Mouse (Mus musculus) bone marrow macrophage, adult 2 months (primary cell): ENCODE results near the gene Serpinb6a. TPM values are rescaled to one million over a fixed set of nuclear protein-coding genes. Genes with fewer than 3 reads are reported as not detected.

Experiments
- H3K27ac ChIP-seq: 2 replicates; pipeline ENCODE4 v1.5.1; 2012; ENCODE audit warnings: low read depth, low read length; ENCODE audit not compliant: insufficient read depth
- H3K4me1 ChIP-seq: 2 replicates; pipeline ENCODE4 v1.6.1; 2012; ENCODE audit warnings: low read length; ENCODE audit not compliant: control insufficient read depth, insufficient read depth
- H3K4me3 ChIP-seq: 2 replicates; pipeline ENCODE4 v1.5.1; 2012; ENCODE audit warnings: mild to moderate bottlenecking, low read length, moderate library complexity; ENCODE audit not compliant: insufficient read depth
- CTCF ChIP-seq: IDR thresholded peaks from 2 replicates; pipeline ENCODE4 v1.5.1; 2012; ENCODE audit warnings: low read depth, mild to moderate bottlenecking, low read length, moderate library complexity
- POLR2A ChIP-seq: IDR thresholded peaks from 2 replicates; pipeline ENCODE4 v1.6.1; 2012; ENCODE audit warnings: mild to moderate bottlenecking, low read depth, low read length, borderline replicate concordance
- polyA plus RNA-seq: library from polyadenylated mRNA; stranded (reverse); fragments of >200 nt; gene quantifications from 2 replicates; pipeline ENCODE4 v1.2.4, GENCODE M21; 2012; ENCODE audit not compliant: missing spikeins, insufficient read depth, insufficient read length

Serpinb6a gene
- polyA plus RNA-seq = 737 and 743 TPM in 2 replicates

GRCm38 (mm10) chr13:34002058-34003006 is at the start of gene Serpinb6a, which contains the start of gene Ripk1:
Gene Serpinb6a, minus strand, starts transcription at chr13:34002794.
Gene Ripk1, plus strand, starts transcription at chr13:34002363.
- Histone ChIP-seq H3K4me1 (peaks cover 20% of the 10 kb centered on the region), H3K27ac (peak within 1 kb of the TSS; percentile 84), H3K4me3 (peak within 1 kb of the TSS; percentile 95)
- TF ChIP-seq POLR2A (no peak), CTCF (peak; percentile 30; the same call in 1 of the 2 replicates)

DNA sequence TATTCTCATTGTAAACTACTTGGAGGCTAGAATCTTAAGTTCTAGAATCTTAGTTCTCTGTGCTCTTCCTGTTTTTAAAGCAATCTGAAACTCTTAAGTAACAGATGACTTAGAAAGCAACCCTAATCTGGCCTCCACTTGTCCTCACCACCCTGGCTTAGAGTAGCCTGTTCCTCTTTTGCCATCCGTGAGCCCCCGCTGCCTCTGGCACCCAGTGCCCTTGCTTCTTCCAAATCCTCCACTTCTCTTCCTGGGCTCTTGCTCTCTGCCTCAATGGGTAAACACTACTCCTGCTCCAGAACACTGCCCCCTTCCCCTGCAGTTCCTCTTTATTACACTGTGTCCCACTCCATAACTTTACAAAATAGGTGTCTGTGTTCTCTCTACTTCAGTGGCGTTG is 49.1 kb upstream of the Serpinb6a start:
- Histone ChIP-seq H3K4me3 (no peak overlapping the region), H3K4me1 (peaks cover 27% of the 10 kb centered on the region), H3K27ac (peak overlapping the region; percentile 92)
- no peak for TF ChIP-seq CTCF
- no peak for TF ChIP-seq POLR2A

DNA sequence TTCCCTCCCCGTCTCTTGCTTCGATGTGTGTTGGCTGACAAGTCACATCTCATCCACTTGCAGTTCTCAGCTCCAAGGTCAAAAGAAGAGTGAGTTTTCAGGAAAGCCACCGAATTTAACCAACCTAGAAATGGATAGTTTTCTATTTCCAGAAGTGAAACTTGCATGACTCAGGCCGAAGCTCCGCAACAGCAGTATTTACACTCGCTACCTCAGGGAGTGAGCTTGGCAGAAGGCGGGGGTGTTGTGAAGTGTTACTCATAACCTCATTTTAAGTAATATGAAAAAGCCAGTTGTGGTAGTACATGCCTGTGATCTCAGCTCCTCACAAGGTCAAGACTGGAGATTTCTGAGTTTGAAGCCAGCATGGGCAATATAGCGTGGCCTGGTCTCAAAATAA is 47.9 kb upstream of the Serpinb6a start:
- no peak for TF ChIP-seq POLR2A
- no peak for TF ChIP-seq CTCF
- peak overlapping the region; percentile 92 for H3K27ac ChIP-seq
- H3K4me1 ChIP-seq = peaks cover 29% of the 10 kb centered on the region
- peak overlapping the region; percentile 34 for H3K4me3 ChIP-seq

DNA sequence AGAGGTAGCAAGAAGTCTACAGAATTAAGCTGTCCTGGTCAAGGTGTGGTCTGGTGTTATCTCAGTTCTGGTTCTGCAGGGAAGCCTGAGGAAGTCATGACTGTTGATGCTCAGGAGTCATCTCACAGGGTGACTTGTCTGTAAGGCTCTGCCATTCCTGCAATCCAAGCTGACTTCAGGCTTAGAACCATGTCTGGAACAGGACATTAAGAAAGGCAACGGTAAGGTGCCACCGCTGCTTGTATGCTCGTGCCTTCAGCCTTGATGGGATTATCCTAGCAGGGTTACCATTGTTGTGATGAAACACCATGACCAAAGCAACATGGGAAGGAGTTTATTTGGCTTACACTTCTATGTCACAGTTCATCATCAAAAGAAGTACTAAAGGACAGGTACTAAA is 44.9 kb upstream of the Serpinb6a start:
- H3K27ac ChIP-seq = no peak overlapping the region
- no peak for TF ChIP-seq CTCF
- TF ChIP-seq POLR2A = no peak
- H3K4me1 ChIP-seq = peaks cover 35% of the 10 kb centered on the region
- H3K4me3 ChIP-seq = no peak overlapping the region

- Histone ChIP-seq H3K4me3 (no peak overlapping the region), H3K27ac (no peak overlapping the region), H3K4me1 (peaks cover 29% of the 10 kb centered on the region)
- TF ChIP-seq CTCF (peak; percentile 95), POLR2A (no peak)
Measured at GRCm38 (mm10) chr13:34046421-34047012, 43.9 kb upstream of the Serpinb6a start.

DNA sequence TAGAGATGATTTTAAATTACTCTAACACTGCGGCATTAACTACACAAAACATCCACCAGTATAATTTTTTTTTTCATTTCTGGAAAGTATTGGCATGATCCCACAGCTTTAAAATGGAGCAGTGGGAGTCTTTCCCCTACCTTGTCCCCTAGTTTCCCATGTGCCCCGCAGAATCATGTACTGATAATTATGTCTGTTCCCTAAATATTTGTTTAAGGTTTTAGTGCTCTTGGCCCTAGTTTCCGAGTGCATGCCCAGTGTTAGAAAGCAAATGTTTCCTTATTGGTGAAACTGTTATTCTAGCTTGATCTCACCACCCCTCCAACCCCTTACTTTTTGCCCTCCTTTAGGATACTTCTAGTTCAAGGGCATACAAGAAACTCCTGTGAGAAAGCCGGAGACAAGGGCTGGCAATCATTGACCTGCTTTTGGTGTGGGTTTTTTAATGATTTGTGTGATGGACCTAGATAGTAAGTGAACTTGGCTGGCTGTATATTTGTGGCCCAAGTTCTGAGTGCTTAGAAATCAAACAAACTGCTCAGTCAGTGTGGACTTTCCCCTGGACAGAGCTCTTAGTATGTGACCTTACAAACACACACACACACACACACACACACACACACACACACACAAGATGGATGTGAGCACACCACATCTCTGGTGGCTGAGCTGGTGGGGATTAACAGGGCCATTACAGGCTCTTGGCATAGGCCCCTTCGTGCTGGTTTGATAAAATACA is 43.1 kb upstream of the Serpinb6a start:
- peaks cover 21% of the 10 kb centered on the region for H3K4me1 ChIP-seq
- TF ChIP-seq CTCF (no peak), POLR2A (no peak)
- no peak overlapping the region for H3K4me3 ChIP-seq
- no peak overlapping the region for H3K27ac ChIP-seq

DNA sequence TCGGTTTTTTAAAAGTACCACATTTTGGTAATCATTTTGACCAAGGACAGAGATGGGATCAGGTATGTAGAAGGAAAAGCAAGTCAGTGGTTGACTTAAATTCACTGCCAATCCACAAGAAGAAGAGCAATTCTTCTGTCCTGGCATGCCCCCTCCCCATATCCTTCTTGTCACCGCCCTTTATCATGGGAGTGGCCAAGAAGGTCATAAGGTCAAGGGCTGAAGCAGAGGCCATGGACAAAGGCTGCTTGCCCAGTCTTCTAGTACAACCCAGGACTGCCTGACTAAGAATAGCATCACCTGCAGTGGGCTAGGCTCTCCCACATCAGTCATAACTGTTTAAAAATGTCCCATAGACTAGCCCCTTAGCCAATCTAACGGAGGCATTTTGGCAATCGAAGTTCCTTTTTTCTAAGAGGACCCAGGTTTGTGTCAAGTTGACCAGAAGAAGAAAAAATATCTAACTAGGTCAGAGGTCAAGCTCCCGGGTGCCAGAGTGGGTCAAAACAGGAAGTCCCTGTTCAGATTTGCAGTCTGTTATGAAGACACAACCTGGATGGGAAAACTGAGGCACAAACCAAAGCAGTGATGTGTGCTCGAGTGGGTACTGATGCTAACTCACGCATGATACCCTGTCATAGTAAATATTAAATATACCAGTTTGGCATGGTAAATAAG is 41.3 kb upstream of the Serpinb6a start:
- Histone ChIP-seq H3K27ac (no peak overlapping the region), H3K4me3 (no peak overlapping the region), H3K4me1 (peaks cover 10% of the 10 kb centered on the region)
- no peak for TF ChIP-seq CTCF

GRCm38 (mm10) chr13:34040091-34040490 is 37.5 kb upstream of the Serpinb6a start:
- Histone ChIP-seq H3K4me1 (peaks cover 14% of the 10 kb centered on the region), H3K4me3 (no peak overlapping the region), H3K27ac (no peak overlapping the region)
- no peak for TF ChIP-seq CTCF
- no peak for TF ChIP-seq POLR2A

GRCm38 (mm10) chr13:34038901-34039341 is 36.3 kb upstream of the Serpinb6a start:
- H3K27ac ChIP-seq = no peak overlapping the region
- H3K4me1 ChIP-seq = peaks cover 11% of the 10 kb centered on the region
- no peak for TF ChIP-seq POLR2A
- TF ChIP-seq CTCF = no peak
- H3K4me3 ChIP-seq = no peak overlapping the region
